Mouse (Mus musculus) megakaryocyte, adult 5-6 weeks (primary cell): ENCODE measurements around the gene Ube2o. TPM values are rescaled to one million over a fixed set of nuclear protein-coding genes. Genes with fewer than 3 reads are reported as not detected.

Experiments
- ATAC-seq: 2 replicates; pipeline ENCODE4 v1.8.0; 2016; ENCODE audit warnings: mild to moderate bottlenecking, inconsistent platforms; ENCODE audit not compliant: poor library complexity, severe bottlenecking
- total RNA-seq, 2 experiments: library from RNA; stranded (forward) in 1 of 2; stranded (reverse) in 1 of 2; fragments of 153-499, 151-499 nt in 1 of 2; fragments of 221-1000, 200-1000 nt in 1 of 2; gene quantifications; 2 replicates each; pipeline versions ENCODE4 v1.2.3 to v1.2.4; 2015 to 2017

The Ube2o gene
- total RNA-seq, 2 experiments from 2014 or later, result 6.6 to 7.7 TPM

GRCm38 (mm10) chr11:116489771-116490231 lies 91.4 kb downstream of the Ube2o start:
- no peak for ATAC-seq

GRCm38 (mm10) chr11:116488693-116489375 lies 92.4 kb downstream of the Ube2o start:
- no peak for ATAC-seq

- no peak for ATAC-seq
Measured at GRCm38 (mm10) chr11:116488207-116488606, 93.0 kb downstream of the Ube2o start.

Other genes with a start within 250 kb of the Ube2o start
- gene Foxj1, start 246.0 kb downstream of the Ube2o start, total RNA-seq (2015), result not detected in 2 replicates
- not detected in 2 replicates for gene Foxj1, start 246.0 kb downstream of the Ube2o start, total RNA-seq (2017)
- gene Rnf157, start 168.4 kb downstream of the Ube2o start, total RNA-seq (2015), result 6.2 and 7.0 TPM in 2 replicates
- gene Rnf157, start 168.4 kb downstream of the Ube2o start, total RNA-seq (2017), result 5.7 and 7.1 TPM in 2 replicates
- 94.1 and 112 TPM in 2 replicates for gene Ubald2, start 147.4 kb downstream of the Ube2o start, total RNA-seq (2015)
- 58.4 and 64.0 TPM in 2 replicates for gene Ubald2, start 147.4 kb downstream of the Ube2o start, total RNA-seq (2017)
- not detected in 2 replicates for gene Qrich2, start 115.2 kb downstream of the Ube2o start, total RNA-seq (2015)
- 0.18 and 0.65 TPM in 2 replicates for gene Qrich2, start 115.2 kb downstream of the Ube2o start, total RNA-seq (2017)
- gene Prpsap1, start 87.2 kb downstream of the Ube2o start, total RNA-seq (2015), result 28.6 and 32.6 TPM in 2 replicates
- gene Prpsap1, start 87.2 kb downstream of the Ube2o start, total RNA-seq (2017), result 19.2 and 34.6 TPM in 2 replicates
- 0.60 and 2.2 TPM in 2 replicates for gene Sphk1, start 50.5 kb downstream of the Ube2o start, total RNA-seq (2015)
- gene Sphk1, start 50.5 kb downstream of the Ube2o start, total RNA-seq (2017), result 1.7 and 2.1 TPM in 2 replicates
- not detected in 2 replicates for gene Aanat, start 5.0 kb upstream of the Ube2o start, total RNA-seq (2015)
- gene Aanat, start 5.0 kb upstream of the Ube2o start, total RNA-seq (2017), result not detected in 2 replicates
- gene Rhbdf2, start 45.6 kb upstream of the Ube2o start, total RNA-seq (2015), result 20.9 and 21.8 TPM in 2 replicates
- 16.2 TPM in 2 replicates for gene Rhbdf2, start 45.6 kb upstream of the Ube2o start, total RNA-seq (2017)
- 0.80 TPM in 1 of 2 replicates, not detected in the other for gene Prcd, start 72.1 kb upstream of the Ube2o start, total RNA-seq (2015)
- not detected in 2 replicates for gene Prcd, start 72.1 kb upstream of the Ube2o start, total RNA-seq (2017)
- not detected in 2 replicates for gene Cygb, start 72.9 kb upstream of the Ube2o start, total RNA-seq (2015)
- not detected in 2 replicates for gene Cygb, start 72.9 kb upstream of the Ube2o start, total RNA-seq (2017)
- gene St6galnac1, start 194.1 kb upstream of the Ube2o start, total RNA-seq (2015), result not detected in 2 replicates
- not detected in 2 replicates for gene St6galnac1, start 194.1 kb upstream of the Ube2o start, total RNA-seq (2017)
- 0.55 TPM in 1 of 2 replicates, not detected in the other for gene Mxra7, start 246.6 kb upstream of the Ube2o start, total RNA-seq (2015)
- gene Mxra7, start 246.6 kb upstream of the Ube2o start, total RNA-seq (2017), result 0.33 TPM in 1 of 2 replicates, not detected in the other